Mouse (Mus musculus) erythroblast, embryonic 14.5 days (primary cell): ENCODE measurements around the gene Fam50b.

Experiments used
- GATA1 ChIP-seq: IDR thresholded peaks from 2 replicates; pipeline ENCODE4 v1.6.1; 2012; ENCODE audit warnings: low read length, inconsistent platforms, mixed read lengths
- TAL1 ChIP-seq: IDR thresholded peaks from 3 replicates; pipeline ENCODE4 v1.6.1; 2012; ENCODE audit warnings: low read length, inconsistent platforms, mixed read lengths

- TF ChIP-seq TAL1 (no peak), GATA1 (no peak)
Observed at GRCm38 (mm10) chr13:34746811-34747210, 12.2 kb downstream of the Fam50b start.
